Mouse (Mus musculus): ENCODE data around the gene Cit.

DNA sequence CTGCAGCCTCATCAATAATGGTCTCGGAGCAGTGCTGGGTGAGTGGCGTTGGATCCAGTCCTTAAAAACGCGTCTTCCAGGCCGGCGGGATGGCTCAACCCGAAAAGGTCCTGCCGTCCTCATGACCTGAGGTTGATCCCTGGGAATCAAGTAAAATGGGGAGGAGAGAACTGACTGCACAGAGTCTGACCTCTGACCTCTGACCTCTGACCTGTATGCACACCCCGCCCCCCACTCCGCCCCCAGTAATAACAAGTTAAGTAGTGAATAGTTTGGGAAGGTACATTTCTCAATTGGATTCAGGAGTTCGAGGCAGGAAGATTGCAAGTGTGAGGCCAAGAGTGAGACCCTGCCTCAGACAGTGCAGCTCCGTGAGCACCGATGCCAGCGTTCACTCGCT is 24.1 kb downstream of the Cit start:
- TF ChIP-seq CTCF (IDR thresholded peaks at IDR 0.05; ENCODE audit: low read depth) (no peak), EP300 (optimal IDR thresholded peaks at IDR 0.05) (no peak)
